Mouse (Mus musculus): ENCODE data around the gene Itgb6. TPM values are rescaled to one million over a fixed set of nuclear protein-coding genes. Genes with fewer than 3 reads are reported as not detected.

The Itgb6 gene
- polyA plus RNA-seq, 1 experiment = 0.06 TPM

Other genes with a start within 250 kb of the Itgb6 start
- gene Pla2r1, start 169.3 kb downstream of the Itgb6 start, polyA plus RNA-seq (2012; rRNA removed) = 0.32 and 0.57 TPM in 2 replicates
- 15.9 and 16.0 TPM in 2 replicates for gene Rbms1, start 240.5 kb upstream of the Itgb6 start, polyA plus RNA-seq (2012; rRNA removed)